Mouse (Mus musculus): Measurements from ENCODE around the gene Mycl. TPM values are rescaled to one million over a fixed set of nuclear protein-coding genes. Genes with fewer than 3 reads are reported as not detected.
A peak's percentile ranks its signal among the peaks of the same experiment; 100 is the strongest.

Mycl gene
- total RNA-seq (2021) = 10 to 100 TPM; 35.0 to 39.2 TPM

GRCm38 (mm10) chr4:122995404-122996220, at the start of gene Mycl:
Mycl (plus strand) TSS chr4:122995652.
- intact Hi-C loops (cut with DNase I) = loop anchor here (2.0 kb wide), 2 partner anchors 59 to 87 kb away; no protein-coding TSS in a partner anchor
- peak; percentile 84 to 88 for DNase-seq (ENCODE audit: extremely low spot score in 1 of 2, low spot score in 2 of 2)

- intact Hi-C loops (cut with DNase I) = no loop called here
- no peak for DNase-seq (ENCODE audit: extremely low spot score in 1 of 2, low spot score in 2 of 2)
Observed at GRCm38 (mm10) chr4:122947223-122947622, 48.2 kb upstream of the Mycl start.

DNA sequence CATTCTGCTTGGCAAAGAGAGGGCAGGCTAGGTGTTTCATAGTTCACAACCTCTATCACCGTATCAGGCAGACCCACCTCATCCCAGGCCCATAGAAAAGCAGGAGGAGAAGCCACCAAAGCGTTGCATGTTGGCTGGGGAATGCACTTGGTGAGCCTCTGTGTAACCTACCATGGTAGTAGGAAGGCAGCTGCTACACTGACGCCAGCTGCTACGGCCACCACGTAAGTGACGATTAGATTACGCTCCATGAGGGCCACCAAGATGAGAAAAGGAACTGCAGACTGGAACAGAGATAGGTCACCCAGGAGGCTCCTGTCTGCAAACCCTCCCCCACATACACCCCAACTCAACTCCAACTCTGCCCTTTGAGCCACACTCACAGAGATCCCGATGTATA, 46.4 kb upstream of the Mycl start:
- no peak for DNase-seq (ENCODE audit: extremely low spot score in 1 of 2, low spot score in 2 of 2)
- intact Hi-C loops (cut with DNase I) = no loop called here

GRCm38 (mm10) chr4:122954680-122955411, 40.6 kb upstream of the Mycl start:
- DNase-seq (ENCODE audit: extremely low spot score in 1 of 2, low spot score in 2 of 2) = no peak
- intact Hi-C loops (cut with DNase I) = no loop called here

DNA sequence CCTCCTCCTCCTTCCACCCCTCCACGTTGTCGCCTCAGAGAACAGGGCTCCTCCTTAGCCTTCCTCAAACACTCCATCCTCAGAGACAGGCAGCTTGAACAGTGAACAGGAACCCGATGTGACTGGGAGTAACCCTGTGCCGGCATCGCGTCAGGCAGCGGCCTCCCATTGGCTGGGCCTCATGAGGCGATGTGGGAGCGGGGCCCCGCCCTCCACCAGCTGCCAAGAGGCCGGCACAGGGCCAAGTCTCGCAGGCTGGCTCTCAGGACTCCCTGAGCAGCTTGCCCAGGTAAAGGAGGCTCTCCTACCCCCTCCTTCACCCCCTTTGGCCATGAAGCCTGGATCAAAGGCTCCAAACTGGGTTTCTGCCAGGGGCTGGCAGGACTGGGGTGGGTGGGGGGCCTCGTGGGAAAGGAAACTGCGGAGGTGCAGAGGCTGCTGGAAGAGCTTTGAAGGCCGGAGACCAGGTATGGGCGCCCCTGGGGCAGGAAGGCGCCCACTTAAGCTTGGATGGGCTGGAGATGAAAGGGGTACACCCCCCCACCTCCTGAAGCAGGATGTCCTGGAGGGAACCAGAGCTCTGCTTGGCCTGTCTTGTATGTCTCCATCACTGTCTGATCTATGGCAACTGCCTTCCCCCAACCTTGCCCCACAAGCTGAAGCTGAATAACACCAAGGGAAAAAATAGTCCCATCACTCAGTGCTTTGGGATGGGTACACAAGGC, 39.9 kb upstream of the Mycl start:
- DNase-seq (ENCODE audit: extremely low spot score in 1 of 2, low spot score in 2 of 2) = peak; percentile 85 to 94
- intact Hi-C loops (cut with DNase I) = no loop called here

DNA sequence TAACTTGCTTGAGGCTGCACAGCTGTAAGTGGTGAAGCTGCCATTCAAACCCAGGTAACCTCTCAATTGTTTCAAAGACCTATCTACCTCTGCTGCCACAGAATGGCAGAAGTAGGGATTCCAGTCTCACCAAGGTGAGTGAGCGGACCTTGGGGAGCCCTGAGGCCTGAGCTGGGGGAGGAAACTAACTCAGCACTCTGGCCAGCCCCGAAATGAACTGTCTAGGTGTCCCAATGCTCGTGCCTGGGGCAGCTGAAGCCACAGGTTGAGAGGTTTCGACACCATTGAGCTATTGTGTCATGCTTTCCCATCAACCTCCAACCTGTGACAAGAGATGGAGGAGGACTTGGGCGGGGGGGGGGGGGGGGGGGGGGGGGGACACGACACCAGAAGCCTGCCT, 39.2 kb upstream of the Mycl start:
- no peak for DNase-seq (ENCODE audit: extremely low spot score in 1 of 2, low spot score in 2 of 2)
- intact Hi-C loops (cut with DNase I) = no loop called here

DNA sequence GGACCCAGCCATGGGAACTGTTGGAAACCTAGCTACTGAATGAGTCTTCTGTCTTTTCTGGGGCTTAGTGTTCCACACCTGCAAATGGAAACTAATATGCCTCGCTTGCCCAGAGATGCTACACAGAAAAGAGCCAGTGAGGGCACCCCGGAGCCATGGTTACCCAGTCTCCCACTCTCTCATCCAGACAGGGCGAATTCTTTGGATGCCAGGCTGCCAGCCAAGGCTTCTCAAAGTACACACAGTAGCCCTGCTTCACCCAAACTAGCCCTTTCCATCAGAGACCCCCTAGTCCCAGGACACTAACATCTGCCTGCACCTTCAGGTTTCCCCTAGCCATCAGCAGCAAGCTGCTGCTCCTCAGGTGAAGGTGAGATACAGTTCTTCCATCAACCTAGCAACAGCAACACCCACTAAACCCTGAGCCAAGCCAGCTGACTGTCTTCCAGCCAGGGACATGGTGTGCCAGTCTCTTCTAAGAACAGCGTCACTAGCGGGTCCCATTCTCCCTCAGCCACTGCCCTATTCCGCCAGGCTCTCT, 36.9 kb upstream of the Mycl start:
- intact Hi-C loops (cut with DNase I) = no loop called here
- DNase-seq (ENCODE audit: extremely low spot score in 1 of 2, low spot score in 2 of 2) = peak; percentile 67 to 71

- intact Hi-C loops (cut with DNase I) = no loop called here
- DNase-seq (ENCODE audit: extremely low spot score in 1 of 2, low spot score in 2 of 2) = no peak
Observed at GRCm38 (mm10) chr4:122959816-122960215, 35.6 kb upstream of the Mycl start.

DNA sequence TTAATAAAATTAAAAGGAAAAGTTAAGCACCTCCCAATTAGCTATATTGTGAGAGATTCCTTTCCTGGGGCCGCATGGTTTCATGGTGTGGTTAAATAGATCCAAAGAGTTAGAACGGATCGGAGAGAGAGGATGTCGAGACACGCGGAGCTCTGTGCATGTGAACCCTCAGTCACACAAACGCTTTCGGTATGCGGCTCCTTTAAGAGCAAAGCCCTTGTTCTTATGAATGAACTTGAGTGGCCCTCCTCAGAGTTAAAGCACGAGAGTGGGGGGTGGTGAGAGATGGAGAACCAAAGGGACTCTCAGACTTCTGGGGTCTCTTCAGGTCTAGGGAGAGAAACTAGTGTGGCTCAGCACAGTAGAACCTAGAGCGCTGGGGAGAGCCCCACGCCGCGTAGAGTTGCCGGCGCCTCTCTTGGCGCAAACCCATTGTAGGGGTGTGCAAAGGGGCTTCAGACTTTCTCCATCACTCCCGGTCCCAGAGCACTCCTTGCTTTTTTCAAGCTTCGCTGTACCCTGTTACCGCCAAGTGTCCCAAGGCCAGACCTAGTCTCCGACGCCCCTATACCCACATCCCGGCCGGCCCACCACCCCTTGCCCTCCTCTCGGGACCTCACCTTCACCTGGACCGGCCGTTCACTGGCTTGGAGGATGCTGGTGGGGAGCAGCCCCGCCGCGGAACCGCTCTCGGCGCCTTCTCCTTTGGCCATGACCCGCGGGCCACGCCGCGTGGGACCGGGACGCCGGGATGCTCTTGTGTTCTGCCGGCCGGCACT, 34.9 kb upstream of the Mycl start:
- DNase-seq (ENCODE audit: extremely low spot score in 1 of 2, low spot score in 2 of 2) = no peak

GRCm38 (mm10) chr4:122961100-122961567, 34.3 kb upstream of the Mycl start, which contains the start of gene Mfsd2a:
Mfsd2a (minus strand) TSS chr4:122961188.
- intact Hi-C loops (cut with DNase I) = no loop called here
- peak; percentile 61 to 90 for DNase-seq (ENCODE audit: extremely low spot score in 1 of 2, low spot score in 2 of 2)

More for the DNA sequence above, 34.9 kb upstream of the Mycl start:
- intact Hi-C loops (cut with DNase I) = no loop called here

- DNase-seq (ENCODE audit: extremely low spot score in 1 of 2, low spot score in 2 of 2) = no peak
- intact Hi-C loops (cut with DNase I) = no loop called here
Observed at GRCm38 (mm10) chr4:122961589-122961988, 33.9 kb upstream of the Mycl start.

DNA sequence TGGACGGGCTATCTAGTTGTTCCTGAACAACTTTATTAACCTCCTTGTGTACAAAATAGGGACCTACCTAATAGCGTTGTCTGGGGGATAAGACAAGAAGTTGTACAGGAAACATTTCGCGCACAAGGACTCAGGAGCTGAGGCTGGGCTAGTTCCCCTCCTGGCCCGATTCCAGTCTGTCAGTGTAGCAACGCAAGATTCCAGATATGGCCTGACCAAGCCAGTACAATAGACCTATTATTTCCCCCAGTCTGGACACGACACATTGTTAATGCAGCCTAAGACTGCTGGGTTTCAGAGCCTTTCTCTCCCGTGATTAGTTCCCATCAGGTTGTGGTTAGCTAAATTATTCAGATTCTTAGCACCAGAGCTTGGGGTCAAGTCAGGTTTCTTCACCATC, 32.7 kb upstream of the Mycl start:
- intact Hi-C loops (cut with DNase I) = no loop called here
- peak in 1 of 2 experiments; percentile 61 for DNase-seq (ENCODE audit: extremely low spot score in 1 of 2, low spot score in 2 of 2)

DNA sequence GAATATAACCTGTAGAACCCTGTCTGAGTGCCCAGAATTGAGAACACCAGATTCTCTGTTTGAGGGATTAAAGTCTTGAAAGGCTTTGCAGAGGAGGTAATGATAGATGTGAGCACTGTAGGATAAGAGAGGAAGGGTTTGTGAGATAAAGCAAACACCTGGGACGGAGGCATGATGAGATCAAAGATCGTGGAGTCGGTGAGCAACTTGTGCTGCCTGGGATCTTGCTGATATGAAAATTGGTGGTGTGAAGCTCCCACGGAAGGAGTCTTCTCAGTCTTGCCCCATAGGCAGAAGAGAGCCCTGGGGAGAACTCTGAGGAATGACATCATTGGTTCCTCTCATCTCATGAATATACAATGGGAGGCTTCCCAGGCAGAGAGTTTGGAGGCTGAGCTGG, 27.3 kb upstream of the Mycl start:
- intact Hi-C loops (cut with DNase I) = no loop called here
- DNase-seq (ENCODE audit: extremely low spot score in 1 of 2, low spot score in 2 of 2) = no peak

- intact Hi-C loops (cut with DNase I) = no loop called here
- DNase-seq (ENCODE audit: extremely low spot score in 1 of 2, low spot score in 2 of 2) = no peak
Observed at GRCm38 (mm10) chr4:122971191-122971590, 24.3 kb upstream of the Mycl start.

DNA sequence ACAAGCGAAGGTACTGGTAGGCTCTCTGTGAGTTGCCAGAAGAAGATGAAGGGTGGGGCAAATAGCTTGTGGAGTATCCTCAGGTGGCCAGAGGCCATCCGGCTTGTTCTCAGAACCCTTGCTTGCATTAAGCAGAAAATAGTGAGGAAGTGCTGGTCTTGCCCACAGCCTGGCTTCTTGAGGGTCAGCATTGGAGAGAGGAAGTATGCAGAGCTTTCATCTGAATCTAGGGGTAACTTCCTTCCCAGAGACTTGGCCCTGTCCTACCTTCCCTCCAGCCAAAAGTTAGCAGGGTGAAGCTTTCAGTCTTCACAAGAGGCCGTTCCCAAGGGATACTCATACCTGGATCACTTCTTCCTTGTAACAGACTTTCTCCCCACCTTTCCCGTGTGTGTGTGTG, 23.8 kb upstream of the Mycl start:
- DNase-seq (ENCODE audit: extremely low spot score in 1 of 2, low spot score in 2 of 2) = no peak
- intact Hi-C loops (cut with DNase I) = no loop called here

GRCm38 (mm10) chr4:122972056-122972455, 23.4 kb upstream of the Mycl start:
- DNase-seq (ENCODE audit: extremely low spot score in 1 of 2, low spot score in 2 of 2) = no peak
- intact Hi-C loops (cut with DNase I) = no loop called here

GRCm38 (mm10) chr4:122974976-122975520, 20.4 kb upstream of the Mycl start:
- intact Hi-C loops (cut with DNase I) = no loop called here
- DNase-seq (ENCODE audit: extremely low spot score in 1 of 2, low spot score in 2 of 2) = no peak

- intact Hi-C loops (cut with DNase I) = no loop called here
- no peak for DNase-seq (ENCODE audit: extremely low spot score in 1 of 2, low spot score in 2 of 2)
Observed at GRCm38 (mm10) chr4:122976885-122977284, 18.6 kb upstream of the Mycl start.
